Mouse (Mus musculus): ENCODE data around the gene Hcst.

GRCm38 (mm10) chr7:30420673-30421072, 1.0 kb upstream of the Hcst start:
- TF ChIP-seq TAL1 (IDR thresholded peaks at IDR 0.05; ENCODE audit: low read length) (no peak), HCFC1 (IDR thresholded peaks at IDR 0.05; ENCODE audit: low read depth, low read length) (no peak), ZKSCAN1 (IDR thresholded peaks at IDR 0.05; ENCODE audit: low read depth, low read length) (no peak), NRF1 (IDR thresholded peaks at IDR 0.05; ENCODE audit: insufficient read depth, low read depth, low read length, poor library complexity, severe bottlenecking) (no peak), CTCF (IDR thresholded peaks at IDR 0.05 in 2 of 3, conservative IDR thresholded peaks at IDR 0.05 in 1 of 3; ENCODE audit: control insufficient read depth in 1 of 3, insufficient read depth in 1 of 3, low read depth in 2 of 3, low read length in 3 of 3, poor library complexity in 1 of 3, severe bottlenecking in 1 of 3) (no peak), JUND (IDR thresholded peaks at IDR 0.05; ENCODE audit: low read depth, low read length) (no peak), ZMIZ1 (IDR thresholded peaks at IDR 0.05; ENCODE audit: low read depth, low read length) (no peak), KAT2A (conservative IDR thresholded peaks at IDR 0.05; ENCODE audit: low read depth, low read length) (no peak)

Measured in MEL (cell line).